Mouse (Mus musculus) right cerebral cortex, adult 18-20 months (tissue): ENCODE data around the gene Ptms.

Experiments
- DNase-seq: peaks from one replicate; pipeline ENCODE4 v3.0.0; 2022; ENCODE audit warnings: mixed read lengths

The Ptms gene

DNA sequence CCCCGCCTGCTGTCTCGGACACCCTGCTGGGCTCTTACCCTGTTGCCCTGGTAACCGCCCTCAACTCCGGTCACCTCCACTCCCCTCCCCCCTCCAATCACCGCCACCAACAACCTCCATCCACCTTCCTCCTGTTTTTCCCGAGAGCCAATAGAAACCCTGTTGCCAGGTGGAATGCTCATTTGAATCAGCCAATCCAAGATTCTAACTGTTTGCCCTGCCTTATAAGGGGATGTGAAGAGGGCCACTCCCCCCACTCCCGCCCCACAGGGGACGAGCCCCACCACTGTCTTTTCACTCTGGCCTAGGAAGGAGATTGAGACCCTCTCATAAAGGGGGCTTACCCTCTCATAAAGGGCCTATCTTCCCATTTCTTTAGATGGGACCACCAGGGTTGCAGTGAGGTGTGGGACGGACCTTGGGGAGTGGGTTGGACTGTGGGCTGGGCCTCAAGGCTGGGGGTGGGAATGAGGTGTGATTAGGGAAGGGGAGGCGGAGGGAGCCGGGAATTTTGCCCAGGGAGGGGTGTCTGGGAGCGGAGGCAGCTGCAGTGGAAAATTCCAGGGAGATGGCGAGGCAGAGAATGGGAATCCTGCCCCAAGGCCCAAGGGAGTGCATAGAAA is at the start of gene Ptms:
Ptms (minus strand) TSS at position 409 of the 623 bp plus-strand sequence.
- peak; percentile 96 for DNase-seq

DNA sequence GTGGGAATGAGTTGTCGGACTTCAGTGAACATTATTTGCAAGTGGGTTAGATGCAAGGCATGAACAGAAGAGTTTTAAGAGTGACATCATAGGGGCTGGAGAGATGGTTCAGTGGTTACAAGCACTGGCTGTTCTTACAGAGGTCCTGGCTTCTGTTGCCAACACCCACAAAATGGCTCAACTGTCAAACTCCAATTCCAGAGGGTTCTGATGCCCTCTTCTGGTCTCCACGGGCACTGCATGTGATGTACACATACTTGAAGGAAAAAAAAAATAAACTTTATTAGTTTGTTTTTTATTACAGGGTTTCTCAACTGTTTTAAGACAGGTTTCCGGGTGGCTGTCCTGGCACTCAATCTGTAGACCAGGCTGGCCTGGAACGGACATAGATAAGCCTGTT is 47.9 kb upstream of the Ptms start:
- peak; percentile 29 for DNase-seq

DNA sequence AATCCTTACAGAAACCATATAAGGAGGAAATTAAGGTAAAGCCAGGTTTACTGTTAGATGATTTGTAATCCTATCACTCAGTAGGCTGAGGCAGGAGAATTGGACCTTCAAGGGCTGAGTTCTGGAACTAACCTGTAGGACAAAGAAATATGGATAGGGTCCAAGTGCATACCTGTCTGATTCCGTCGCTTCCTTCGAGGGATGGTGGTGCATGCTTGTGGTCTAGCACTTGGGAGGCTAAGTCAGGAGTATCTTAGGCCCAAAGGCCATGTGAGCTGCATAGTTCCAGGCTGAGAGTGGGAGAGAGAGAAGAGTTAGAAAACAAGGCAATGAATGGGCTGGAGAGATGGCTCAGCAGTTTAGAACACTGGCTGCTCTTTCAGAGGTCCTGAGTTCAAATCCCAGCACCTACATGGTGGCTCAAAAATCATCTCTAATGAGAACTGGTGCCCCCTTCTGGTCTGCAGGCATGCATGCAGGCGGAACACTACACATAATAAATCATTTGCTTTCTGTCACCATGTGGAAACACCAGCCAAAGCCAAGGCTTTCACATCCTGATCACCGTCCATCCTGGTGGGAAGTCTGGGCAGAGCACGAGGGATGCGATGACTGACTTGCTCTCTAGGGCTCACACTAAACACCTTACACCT is 46.7 kb upstream of the Ptms start:
- no peak for DNase-seq

DNA sequence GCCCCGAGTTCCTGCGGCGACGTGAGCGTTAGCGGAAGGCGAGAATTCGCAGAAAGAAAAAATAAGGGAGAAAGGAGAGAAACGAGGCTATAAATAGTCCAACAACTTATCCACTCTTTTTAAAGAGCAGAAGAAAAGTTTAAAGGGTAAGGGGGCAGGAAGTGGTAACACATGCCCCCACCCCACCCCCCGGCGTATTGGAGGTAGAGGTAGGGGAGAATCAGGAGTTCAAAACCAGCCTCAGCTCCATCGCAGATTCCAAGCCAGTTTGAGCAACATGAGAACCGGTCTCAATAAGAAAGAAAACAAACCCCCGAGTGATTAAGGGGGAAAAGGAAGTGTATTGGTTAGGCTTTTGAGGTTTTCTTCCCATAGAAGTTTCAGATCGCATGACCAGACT is 45.8 kb upstream of the Ptms start:
- DNase-seq = no peak

DNA sequence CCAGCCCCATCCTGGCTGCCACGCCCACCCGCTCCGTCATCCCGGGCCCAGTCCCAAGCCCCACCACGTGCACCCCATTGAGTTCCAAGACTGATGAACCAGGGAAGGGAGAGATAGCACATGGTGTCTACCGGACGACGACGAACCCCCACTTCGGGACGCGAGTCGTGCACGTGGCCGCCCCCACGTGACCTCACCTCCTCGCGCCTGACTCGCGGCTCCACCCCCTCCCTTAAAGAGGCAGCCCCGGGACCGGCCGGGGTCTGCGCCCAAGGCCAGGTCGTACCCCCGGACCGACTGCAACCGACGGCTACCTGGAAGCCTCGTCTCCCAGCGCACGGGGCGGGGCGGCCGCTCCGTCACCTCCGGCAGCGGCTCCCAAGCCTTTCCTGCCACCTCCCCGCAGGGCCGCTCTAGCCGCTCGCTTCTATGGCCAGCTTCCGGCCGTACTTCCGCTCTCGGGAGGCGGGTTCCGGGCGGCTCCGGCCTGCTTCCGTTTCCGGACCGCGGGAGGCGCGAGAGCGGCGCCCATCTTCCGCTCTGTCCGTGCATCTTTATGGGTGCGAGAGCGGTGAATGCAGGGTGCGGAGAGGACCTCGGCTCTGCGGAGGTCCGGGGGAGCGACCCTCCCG is 45.3 kb upstream of the Ptms start, which contains the start of gene Cops7a:
Cops7a (minus strand) TSS at position 451 of the 632 bp plus-strand sequence.
- DNase-seq = peak; percentile 97

DNA sequence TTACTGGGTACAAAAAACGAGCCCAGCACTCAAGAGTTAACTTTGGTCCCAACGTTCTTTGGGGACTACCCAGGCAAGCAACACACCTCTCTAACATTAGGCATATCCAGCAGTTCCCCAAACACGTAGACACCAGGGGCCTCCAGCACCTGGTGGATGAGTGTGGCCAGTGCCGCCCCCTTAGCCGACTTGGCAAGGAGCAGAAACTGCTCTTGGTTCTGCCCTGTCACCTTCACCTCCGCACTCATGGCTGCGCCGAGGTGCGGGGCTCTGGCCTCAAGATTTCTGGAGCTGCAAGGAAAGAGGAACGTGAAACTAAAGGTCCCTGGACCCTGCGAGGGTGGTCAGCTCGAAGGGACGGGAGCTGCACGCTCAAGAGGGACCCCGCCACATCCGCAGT is 44.7 kb upstream of the Ptms start:
- no peak for DNase-seq

DNA sequence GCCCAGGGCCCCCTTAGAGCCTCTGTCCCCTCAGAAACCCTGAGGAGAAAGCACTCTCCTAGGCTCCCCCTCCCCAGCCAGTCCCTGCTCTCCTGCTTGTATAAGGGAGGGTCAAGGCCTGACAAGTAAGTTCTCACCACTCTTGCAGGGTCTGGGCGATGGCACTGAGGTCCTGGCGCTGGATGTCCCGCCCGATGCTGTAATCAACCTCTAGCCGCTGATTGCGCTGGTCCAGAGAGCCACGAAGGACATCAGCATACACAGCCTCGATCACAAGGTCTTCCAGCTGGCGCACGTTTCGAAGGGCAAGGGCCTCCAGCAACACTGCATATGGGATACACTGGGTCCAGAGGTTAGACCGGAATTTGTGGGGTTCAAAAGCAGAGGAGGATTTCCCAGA is 41.1 kb upstream of the Ptms start:
- DNase-seq = no peak

DNA sequence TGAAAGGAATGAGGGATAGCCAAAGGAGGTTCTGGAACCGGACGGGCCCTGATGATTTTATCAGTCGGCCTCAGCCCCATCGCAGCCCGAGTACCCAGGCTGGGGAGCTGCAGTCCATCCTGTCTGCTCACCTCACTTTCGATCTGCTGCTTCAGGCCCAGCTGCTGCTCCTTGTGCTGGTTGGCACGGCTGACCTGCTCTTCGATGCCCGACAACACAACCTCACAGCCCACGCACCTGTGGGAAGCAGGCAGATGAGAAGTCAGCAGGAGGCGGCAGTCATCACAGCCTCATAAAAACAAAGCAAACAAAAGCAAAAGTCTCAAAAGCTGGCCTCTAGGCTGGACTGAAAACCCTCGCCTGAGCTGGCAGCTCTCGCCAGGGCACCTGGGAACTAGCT is 40.1 kb upstream of the Ptms start:
- no peak for DNase-seq

DNA sequence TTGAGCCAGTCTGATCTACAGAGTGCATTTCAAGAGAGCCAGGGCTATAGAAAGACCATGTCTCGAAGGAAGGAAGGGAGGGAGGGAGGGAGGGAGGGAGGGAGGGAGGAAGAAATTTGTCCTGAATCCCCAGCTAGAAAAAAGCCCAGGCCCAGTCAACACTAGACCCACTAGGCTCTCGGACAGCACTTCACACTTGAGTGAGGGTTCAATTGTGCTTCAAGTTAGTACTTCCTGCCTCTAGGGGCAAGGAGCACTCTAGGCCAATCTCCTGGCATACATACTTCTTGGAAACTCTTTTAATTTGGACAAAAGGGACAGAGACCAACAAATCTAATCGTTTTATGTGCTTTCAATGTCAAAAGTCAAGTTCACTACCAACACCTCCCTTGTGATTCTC is 38.2 kb upstream of the Ptms start:
- no peak for DNase-seq

DNA sequence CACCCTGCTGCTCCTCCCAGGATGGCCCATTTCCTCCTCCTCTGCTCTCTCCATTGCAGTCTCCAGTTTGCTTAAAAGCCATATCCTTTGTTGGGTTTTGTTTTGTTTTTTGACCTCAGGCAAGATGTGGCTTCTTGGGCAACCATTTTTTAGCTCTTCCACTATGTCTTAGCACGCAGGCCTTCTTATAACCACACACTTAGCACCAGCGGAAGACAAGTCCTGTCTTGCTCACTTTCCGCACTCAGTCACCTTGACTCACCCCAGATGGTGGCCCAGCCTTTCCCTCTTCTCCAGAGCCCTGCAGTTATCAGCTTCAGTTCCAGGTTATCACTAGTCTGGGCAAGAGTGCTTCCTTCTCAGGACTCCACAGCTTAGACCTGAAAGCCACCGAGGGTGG is 35.3 kb upstream of the Ptms start:
- no peak for DNase-seq

DNA sequence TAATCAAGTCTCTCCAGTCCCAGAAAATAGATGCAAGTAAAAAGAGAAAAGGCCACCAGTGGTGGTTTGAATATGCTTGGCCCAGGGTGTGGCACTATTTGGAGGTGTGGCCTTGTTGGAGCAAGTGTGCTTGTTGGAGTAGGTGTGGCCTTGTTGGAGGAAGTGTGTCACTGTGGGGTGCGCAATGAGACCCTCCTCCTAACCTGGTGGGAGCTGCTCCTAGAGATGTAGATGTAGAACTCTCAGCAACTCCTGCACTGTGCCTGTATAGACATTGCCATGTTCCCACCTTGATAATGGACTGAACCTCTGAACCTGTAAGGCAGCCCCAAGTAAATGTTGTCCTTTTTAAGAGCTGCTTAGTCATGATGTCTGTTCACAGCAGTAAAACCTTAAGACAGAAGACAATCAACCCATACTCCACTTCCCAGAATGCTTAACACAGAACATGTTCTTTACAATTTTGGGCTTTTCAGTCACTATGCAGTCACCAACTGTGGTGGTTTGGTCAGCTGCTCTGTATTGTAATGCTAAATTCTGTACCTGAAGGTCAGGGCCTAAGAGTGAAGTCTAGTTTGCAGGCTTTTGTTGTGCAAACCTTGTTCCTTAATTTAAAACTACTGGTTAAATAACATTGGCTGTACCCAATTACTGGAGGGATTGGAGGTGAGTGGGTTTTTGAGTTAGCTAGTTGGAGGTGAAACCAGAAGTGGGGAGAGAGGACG is 34.2 kb upstream of the Ptms start:
- no peak for DNase-seq

DNA sequence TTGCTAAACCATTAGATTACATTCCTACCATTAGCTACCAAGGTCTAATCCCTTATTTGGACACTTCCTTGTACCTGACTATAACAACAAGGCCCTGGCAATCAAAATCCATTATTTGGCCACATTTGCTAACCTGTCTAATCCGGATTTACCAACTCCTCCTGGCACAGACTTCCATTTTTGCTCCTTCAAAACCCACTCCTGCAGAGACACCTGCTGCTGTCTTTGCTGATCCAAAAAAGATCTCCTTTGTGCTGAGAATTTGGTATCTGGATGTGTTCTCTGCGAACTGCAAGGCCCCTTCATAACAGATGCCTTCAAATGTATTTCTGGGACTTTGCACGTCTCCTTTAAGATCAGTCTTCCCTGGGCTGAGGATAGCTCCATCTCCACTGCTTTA is 23.6 kb upstream of the Ptms start:
- no peak for DNase-seq

DNA sequence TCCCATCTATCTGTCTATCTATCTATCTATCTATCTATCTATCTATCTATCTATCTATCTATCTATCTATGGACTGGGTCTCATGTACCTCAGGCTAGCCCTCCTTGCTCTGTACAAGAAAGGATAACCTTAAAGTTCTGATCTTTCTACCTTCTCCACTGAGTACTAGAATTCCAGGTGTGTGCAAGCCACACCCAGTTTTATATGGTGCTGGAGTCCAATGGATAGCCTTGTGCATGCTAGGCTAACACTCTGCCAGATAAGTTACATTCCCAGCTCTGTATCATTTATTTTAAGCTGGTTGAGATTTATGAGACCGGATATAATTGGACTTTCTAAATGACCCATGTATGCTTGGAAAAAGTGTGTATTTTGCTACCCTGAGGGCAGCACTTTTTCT is 21.8 kb upstream of the Ptms start:
- no peak for DNase-seq

DNA sequence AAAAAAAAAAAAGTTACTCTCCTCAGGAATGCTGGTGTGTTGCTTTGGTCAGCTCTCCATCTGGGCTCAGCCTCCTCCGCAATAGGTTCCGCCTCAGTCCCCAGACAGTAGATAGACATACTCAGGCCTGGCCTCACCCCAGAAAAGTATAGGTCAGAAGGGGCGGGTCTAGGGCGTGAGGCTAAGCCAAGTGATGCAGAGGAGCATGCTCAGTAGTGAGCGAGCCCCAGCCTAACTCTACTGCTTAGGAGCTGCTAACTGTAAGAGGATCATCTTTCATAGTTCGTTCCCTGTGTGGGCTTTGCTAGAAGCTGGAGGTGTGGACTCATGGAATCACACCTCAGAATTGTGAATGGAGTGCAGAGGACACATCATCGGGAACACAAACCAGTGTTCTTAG is 18.7 kb upstream of the Ptms start:
- no peak for DNase-seq

DNA sequence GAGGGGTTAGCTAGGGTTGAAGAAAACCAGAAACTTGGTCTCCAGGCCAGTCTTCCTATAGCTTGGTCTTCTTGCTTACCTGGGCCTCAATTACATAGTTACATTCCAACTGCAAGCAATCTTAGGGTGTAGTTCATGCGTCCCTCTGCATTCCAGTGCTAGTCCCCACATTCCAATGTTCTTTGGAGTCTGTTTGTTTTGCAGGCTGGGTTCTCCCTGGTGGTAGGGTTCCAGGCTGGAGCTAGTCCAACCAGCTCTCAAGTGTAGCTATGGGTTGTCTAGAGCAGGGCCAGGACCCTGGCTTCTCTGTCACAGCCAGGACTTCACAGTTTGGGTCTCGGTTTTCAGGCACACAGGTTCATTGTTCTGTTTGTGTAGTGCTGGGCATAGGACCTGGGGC is 17.6 kb upstream of the Ptms start:
- no peak for DNase-seq

DNA sequence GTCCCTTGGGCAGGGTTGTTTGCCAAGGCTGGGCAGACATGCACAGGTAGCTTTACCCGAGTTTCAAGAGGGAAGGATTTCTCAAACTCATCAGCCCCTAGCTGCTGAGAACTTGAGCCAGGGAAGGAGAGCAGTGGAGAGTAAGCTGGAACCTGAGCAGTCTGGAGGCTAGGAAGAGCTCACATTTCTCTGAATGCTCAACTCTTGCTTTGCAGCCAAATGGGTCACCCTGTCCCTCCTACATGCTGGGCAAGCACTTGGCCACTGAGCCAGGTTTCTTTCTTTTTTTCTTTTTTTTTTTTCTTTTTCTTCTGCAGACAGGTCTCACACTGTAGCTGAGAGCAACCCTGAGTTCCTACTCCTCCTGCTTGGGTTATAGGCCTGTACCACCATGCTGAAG is 16.8 kb upstream of the Ptms start:
- DNase-seq = no peak

DNA sequence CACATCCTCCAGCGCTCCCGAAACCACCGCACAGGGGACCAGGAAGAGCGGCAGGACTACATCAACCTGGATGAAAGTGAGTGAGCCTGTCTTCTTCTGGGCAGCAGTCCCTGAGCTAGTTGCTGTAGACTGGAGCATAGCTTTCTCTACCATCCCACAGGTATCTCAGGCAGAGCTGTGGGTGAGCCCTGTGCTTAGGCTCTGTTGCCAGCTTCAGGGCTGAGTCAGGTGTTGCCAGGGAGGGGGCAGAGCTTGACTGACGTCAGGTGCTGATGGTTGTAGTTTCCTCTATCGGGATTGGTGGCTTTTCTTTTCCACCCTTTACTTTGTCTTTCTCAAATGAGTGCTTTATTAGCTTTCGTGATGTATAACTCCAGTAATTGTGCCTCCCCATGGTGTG is 14.8 kb upstream of the Ptms start:
- DNase-seq = no peak

DNA sequence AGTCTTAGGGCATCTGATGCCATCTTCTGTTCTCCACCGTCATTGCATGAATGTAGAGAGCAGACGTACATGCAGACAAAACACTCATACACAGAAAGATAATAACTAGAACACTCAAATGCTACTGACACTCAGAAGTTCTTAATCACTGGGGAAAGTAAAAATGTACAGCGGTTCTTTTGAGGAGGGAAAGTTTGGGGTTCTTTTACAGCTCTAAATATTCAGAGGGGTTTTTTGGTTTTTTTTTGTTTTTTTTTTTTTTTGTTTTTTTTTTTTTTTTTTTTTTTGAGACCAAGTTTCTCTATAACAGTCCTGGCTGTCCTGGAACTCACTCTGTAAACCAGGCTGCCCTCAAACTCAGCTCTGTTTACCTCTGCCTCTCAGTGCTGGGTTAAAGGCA is 13.2 kb upstream of the Ptms start:
- no peak for DNase-seq

DNA sequence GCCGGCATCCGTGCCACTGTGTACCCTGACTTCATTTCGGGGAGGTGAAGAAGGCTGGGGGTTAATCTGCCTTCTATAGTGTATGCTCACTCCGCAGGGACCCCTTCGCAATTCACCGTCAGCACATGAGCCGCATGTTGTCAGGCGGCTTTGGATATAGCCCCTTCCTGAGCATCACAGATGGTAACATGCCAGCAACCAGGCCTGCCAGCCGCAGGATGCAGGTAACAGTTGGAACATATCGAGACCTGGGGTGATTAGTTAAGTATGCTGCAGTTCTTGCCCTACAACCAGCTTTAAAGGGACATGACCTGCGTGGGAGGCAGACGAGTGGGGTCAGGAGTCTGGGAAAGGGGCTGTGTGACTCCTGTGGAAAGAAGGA is 12.4 kb upstream of the Ptms start:
- DNase-seq = no peak

DNA sequence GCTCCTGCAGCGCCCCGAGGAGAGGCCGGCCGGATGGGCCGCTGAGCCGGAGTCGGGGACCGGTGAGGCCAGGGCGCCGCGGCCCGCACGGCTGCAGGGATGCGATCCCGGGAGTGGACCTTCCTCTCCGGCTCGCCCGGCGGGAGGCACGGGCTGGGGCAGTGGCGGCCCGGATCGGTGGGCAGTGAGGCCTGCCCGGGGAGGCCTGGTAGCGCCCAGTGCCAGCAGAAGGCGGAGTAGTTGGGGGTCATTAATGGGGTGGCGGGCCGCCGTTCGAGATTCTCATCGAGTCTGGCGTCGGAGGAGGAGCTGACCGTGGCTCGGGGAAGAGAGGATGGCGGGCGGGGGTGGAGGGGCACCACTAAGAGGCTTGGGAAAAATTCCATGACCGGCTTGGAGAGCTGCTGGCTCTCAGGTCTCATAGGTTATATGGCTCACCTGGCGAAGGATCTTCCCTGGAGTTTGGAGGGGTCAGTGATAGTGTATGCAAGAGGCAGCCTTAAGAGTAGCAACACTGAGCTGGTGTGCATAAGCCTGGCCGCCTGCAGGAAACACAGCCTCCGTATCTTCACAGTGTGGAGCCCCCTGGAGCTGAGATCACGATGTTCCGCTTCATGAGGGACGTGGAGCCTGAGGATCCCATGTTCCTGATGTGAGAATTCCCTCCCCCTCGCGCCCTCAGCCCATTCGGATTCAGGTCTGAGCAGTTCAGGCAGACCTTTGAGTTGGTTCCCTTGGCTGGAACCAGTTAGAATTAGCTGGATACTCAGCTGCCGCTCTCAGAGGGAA is 11.8 kb upstream of the Ptms start:
- no peak for DNase-seq

DNA sequence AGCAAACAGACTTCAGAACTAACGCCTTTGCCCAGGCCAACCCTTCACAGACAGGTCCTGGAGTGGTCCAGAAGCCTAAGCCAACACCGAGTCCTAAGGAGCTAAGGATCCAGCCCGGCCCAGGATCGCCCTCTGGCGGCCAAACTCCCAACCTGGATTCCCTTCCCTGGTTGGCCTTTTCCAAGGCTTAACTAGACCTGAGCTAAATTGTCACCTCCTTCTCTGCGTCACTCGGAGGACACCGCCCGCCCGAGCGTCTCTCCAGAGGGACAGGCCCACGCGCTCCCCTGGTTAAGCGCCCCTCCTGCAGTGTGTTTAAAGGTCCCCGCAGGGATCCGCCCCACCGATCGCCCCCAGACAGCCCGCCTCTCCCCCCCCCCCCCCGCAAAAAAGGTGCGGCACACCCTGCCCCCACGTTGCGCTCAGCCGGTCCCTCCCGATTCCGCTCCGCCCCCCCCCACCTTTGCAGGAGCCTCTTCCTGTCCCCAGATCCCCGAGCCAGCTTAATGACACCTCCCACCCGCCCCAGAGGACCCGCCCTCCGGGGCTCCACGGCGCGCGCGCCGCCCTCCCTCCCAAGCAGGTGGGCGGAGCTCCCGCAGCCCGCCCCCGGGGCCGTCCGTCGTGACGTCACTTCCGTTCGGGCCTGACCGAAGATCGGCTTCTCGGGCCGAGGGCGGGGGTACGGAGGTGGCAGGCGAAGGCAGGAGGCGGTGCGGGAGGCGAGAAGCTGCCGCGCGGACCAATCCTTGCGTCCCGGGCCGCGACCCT is 11.0 kb upstream of the Ptms start, which contains the start of gene Mlf2:
Mlf2 (plus strand) TSS at position 633 of the 771 bp plus-strand sequence.
- DNase-seq = peak; percentile 99

DNA sequence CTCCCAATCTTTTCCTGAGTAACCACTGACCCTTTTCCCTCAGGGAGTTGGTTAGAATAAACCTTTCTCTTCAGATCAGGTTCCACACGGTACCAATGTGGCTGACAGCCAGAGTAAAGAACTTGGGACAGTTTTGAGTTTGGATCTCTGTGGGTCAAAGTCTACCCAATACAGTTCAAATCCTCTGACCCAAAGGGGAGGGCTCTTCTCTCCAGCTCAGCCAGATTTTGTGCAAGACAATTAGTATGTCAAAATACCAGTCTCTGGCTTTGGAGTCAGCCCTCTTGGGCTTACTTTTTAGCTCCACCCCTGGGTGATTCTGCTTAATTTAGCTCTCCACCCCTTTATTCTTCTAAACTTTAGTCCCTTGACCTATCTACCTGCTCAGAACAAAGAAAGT is 10.3 kb upstream of the Ptms start:
- DNase-seq = no peak
